Mouse (Mus musculus) erythroblast, embryonic 14.5 days (primary cell): Measurements from ENCODE around the gene 2510009E07Rik.

Experiments
- GATA1 ChIP-seq: IDR thresholded peaks from 2 replicates; pipeline ENCODE4 v1.6.1; 2012; ENCODE audit warnings: low read length, inconsistent platforms, mixed read lengths
- TAL1 ChIP-seq: IDR thresholded peaks from 3 replicates; pipeline ENCODE4 v1.6.1; 2012; ENCODE audit warnings: low read length, inconsistent platforms, mixed read lengths

GRCm38 (mm10) chr16:21607021-21607650, 87.3 kb downstream of the 2510009E07Rik start:
- TF ChIP-seq TAL1 (no peak), GATA1 (no peak)
